Mouse (Mus musculus) ovary, postnatal 14 days (tissue): ENCODE data around the gene Atp2b4.

Experiments
- DNase-seq: peaks from one replicate; pipeline ENCODE4 v3.0.0; 2022; ENCODE audit warnings: low spot score

Atp2b4 gene

GRCm38 (mm10) chr1:133650288-133651055, 150.4 kb downstream of the Atp2b4 start:
- DNase-seq: no peak
